Mouse (Mus musculus): ENCODE measurements around the gene Il1b. TPM values are rescaled to one million over a fixed set of nuclear protein-coding genes. Genes with fewer than 3 reads are reported as not detected.
A peak's percentile ranks its signal among the peaks of the same experiment; 100 is the strongest.

Gene Il1b
- polyA plus RNA-seq (2012; rRNA removed), result 0.46 and 0.91 TPM in 2 replicates

DNA sequence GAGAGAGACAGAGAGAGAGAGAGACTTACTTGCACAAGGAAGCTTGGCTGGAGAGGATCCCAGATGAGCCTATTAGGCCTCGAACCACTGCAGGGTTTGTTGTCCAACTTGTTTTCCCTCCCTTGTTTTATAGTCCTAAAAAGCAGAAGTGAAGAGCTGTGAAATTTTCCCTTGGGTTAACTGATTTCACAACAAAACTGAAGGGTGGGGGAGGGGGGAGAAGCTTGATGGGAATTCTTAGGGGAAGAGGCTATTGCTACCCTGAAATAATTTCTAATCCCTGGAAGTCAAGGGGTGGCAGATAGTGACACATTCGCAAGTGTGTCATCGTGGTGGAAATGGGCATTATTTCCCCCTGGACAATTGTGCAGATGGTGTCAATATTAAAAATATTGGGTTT is at the start of gene Il1b:
Il1b (minus strand) TSS at position 101 of the 400 bp plus-strand sequence.
- TF ChIP-seq CTCF (IDR thresholded peaks at IDR 0.05; ENCODE audit: extremely low read depth, insufficient read depth, low read length) (no peak), POLR2A (IDR thresholded peaks at IDR 0.05; ENCODE audit: extremely low read depth, insufficient read depth, low read length) (no peak)
- Histone ChIP-seq H3K4me3 (ENCODE audit: insufficient read depth, low read length) (no peak within 1 kb of the TSS), H3K4me1 (ENCODE audit: control insufficient read depth, insufficient read depth, low read length) (peaks cover 1% of the 10 kb centered on the region; the same call in 1 of the 2 replicates), H3K27ac (ENCODE audit: insufficient read depth, low read length) (no peak within 1 kb of the TSS)

DNA sequence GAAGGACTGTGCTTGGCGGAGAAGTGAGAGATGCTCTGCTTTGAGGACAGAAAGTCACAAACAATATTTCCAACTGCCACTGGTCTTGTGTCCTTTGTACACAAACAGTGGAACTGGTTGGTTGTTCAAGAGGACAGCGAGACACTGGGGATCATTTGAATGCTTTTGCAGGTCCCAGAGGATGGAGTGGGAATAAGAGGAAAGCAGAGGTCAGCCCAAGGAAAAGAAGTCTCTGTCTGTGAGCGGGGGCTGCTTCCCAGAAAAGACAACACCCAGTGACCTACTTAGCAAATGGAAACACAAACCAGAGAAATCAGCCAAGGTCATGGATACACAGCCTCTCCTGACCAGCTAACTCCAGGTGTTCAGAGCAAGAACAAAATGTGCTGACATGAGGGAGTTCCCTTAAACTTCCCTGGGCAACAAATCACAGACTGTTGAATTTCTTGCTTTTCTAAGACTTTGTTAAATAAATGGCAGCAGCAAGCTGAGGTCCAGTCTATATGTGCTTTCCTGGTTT is 48.5 kb upstream of the Il1b start:
- Histone ChIP-seq H3K4me3 (ENCODE audit: insufficient read depth, low read length) (no peak overlapping the region), H3K27ac (ENCODE audit: insufficient read depth, low read length) (no peak overlapping the region), H3K4me1 (ENCODE audit: control insufficient read depth, insufficient read depth, low read length) (peaks cover 3% of the 10 kb centered on the region)
- TF ChIP-seq POLR2A (IDR thresholded peaks at IDR 0.05; ENCODE audit: extremely low read depth, insufficient read depth, low read length) (no peak), CTCF (IDR thresholded peaks at IDR 0.05; ENCODE audit: extremely low read depth, insufficient read depth, low read length) (no peak)

DNA sequence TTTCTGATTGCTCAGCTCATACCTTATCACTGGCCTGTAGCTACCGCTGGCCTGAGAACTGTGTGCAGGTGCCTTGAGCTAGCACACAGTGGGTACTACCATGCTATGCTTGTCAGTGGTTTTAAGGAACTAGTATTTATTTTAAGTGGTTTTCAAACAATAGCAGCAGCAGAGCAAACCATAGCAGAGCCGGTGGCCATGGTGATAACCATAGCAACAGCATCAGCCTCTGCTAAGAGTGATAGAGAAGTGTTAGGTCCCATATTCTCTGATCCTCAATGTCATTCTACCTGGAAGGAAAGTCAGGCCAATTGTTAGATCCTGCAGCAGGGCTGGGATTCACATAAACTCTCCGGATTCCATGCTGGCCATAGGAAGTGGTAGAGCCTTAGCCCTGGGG is 43.7 kb upstream of the Il1b start:
- no peak overlapping the region for H3K4me3 ChIP-seq (ENCODE audit: insufficient read depth, low read length)
- TF ChIP-seq POLR2A (IDR thresholded peaks at IDR 0.05; ENCODE audit: extremely low read depth, insufficient read depth, low read length) (no peak), CTCF (IDR thresholded peaks at IDR 0.05; ENCODE audit: extremely low read depth, insufficient read depth, low read length) (no peak)
- H3K27ac ChIP-seq (ENCODE audit: insufficient read depth, low read length), result no peak overlapping the region
- peaks cover 6% of the 10 kb centered on the region for H3K4me1 ChIP-seq (ENCODE audit: control insufficient read depth, insufficient read depth, low read length)

DNA sequence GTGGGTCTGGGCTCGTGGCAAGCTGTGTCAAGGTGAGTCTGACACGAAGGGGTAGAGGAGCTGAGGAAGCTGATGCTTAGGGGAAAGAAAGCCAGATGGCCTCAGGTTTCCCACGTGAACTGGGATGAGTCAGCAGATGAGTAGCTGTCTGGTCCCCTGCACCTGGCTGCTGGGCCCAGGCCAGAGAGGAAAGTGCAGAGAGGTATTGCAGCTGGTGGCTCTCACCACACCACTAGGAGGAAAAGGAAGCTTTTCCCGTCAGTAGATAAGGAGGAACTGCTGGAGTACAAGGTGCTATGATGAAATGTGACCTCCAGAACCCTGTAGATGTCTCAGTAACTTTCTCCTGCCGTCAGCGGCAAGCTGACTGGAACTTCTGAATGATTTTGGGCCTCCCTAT is 42.5 kb upstream of the Il1b start:
- Histone ChIP-seq H3K27ac (ENCODE audit: insufficient read depth, low read length) (no peak overlapping the region), H3K4me3 (ENCODE audit: insufficient read depth, low read length) (no peak overlapping the region), H3K4me1 (ENCODE audit: control insufficient read depth, insufficient read depth, low read length) (peaks cover 6% of the 10 kb centered on the region)
- TF ChIP-seq CTCF (IDR thresholded peaks at IDR 0.05; ENCODE audit: extremely low read depth, insufficient read depth, low read length) (no peak), POLR2A (IDR thresholded peaks at IDR 0.05; ENCODE audit: extremely low read depth, insufficient read depth, low read length) (no peak)

DNA sequence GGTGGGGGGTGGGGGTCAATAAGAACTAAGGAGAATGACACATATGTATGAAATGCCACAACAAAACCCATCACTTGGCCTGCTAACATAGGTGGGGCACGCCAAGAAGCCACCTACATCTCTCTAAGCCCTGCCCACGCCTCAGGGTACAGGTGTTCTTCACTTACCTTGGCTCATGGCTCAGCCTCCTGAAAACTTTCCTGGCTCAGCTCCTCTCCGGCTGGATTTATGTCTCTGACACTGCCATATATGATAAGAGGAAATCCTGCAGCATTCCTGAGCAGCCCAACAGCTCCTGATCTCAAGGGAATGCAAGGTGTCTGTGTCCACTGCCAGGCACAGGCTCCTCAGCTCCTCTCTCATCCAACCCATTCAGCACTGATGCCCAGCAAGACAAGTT is 40.7 kb upstream of the Il1b start:
- no peak overlapping the region for H3K27ac ChIP-seq (ENCODE audit: insufficient read depth, low read length)
- H3K4me1 ChIP-seq (ENCODE audit: control insufficient read depth, insufficient read depth, low read length), result peaks cover 6% of the 10 kb centered on the region
- TF ChIP-seq CTCF (IDR thresholded peaks at IDR 0.05; ENCODE audit: extremely low read depth, insufficient read depth, low read length) (no peak), POLR2A (IDR thresholded peaks at IDR 0.05; ENCODE audit: extremely low read depth, insufficient read depth, low read length) (no peak)
- no peak overlapping the region for H3K4me3 ChIP-seq (ENCODE audit: insufficient read depth, low read length)

DNA sequence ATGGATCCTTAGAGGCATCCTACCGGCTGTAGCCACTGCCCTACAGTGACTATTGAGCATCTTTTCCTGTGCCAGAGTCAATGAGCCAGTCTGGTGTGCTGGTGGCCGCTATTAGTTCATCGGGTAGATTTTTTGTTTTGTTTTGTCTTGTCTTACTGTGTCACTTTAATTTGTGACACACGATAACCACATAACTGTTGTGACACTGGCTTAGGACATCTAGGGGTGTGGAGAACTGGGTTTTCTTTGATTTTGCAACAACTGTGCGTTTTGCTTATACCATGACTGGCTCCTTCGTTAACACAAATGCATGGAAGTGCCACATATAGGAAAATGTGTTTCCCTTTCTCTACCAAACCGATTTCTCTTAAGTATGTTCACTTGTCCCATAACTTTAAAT is 39.4 kb upstream of the Il1b start:
- TF ChIP-seq CTCF (IDR thresholded peaks at IDR 0.05; ENCODE audit: extremely low read depth, insufficient read depth, low read length) (no peak), POLR2A (IDR thresholded peaks at IDR 0.05; ENCODE audit: extremely low read depth, insufficient read depth, low read length) (no peak)
- Histone ChIP-seq H3K4me1 (ENCODE audit: control insufficient read depth, insufficient read depth, low read length) (peaks cover 6% of the 10 kb centered on the region), H3K27ac (ENCODE audit: insufficient read depth, low read length) (no peak overlapping the region), H3K4me3 (ENCODE audit: insufficient read depth, low read length) (no peak overlapping the region)

DNA sequence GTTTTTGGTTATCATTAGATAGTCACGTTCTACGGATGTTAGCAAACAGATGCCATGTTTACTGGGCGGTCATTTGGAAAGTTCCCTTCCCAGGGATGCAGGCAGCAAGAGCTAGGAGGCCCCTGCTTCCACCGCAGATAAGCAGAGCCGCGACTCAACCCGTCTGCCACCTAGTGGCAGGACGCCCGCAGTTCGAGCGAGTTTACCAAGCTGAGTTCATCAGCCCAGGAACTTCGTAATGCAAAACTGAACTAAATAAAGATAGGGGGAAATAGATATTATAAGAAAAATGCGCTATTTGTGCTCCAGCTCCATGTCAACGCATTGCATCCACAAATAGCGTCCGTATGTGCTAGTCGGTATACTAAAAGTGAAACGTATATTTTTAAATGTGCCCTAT is 37.5 kb upstream of the Il1b start:
- Histone ChIP-seq H3K27ac (ENCODE audit: insufficient read depth, low read length) (peak overlapping the region; percentile 74), H3K4me3 (ENCODE audit: insufficient read depth, low read length) (no peak overlapping the region), H3K4me1 (ENCODE audit: control insufficient read depth, insufficient read depth, low read length) (peaks cover 2% of the 10 kb centered on the region)
- TF ChIP-seq POLR2A (IDR thresholded peaks at IDR 0.05; ENCODE audit: extremely low read depth, insufficient read depth, low read length) (no peak), CTCF (IDR thresholded peaks at IDR 0.05; ENCODE audit: extremely low read depth, insufficient read depth, low read length) (peak; percentile 78)

DNA sequence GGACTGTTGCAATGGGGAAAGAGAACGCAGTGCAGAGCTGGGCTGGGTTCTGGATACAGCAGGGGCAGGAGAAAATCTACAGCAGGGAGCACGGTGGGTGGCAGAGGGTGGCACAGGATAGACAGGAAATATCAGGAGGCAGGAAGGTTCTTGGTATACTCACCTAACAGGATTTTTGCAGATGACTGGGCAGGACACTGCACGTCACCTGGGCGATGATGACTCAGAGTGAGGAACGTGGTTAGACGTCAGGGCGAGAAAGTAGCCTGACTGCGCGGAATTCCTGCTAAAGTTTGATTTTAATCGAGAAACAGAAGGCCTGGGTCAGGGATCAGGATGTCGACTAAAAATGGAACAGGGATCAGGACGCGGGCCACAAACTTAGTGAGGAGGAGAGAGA is 36.7 kb upstream of the Il1b start:
- Histone ChIP-seq H3K27ac (ENCODE audit: insufficient read depth, low read length) (peak overlapping the region; percentile 0; the same call in 1 of the 2 replicates), H3K4me1 (ENCODE audit: control insufficient read depth, insufficient read depth, low read length) (peaks cover 2% of the 10 kb centered on the region), H3K4me3 (ENCODE audit: insufficient read depth, low read length) (no peak overlapping the region)
- TF ChIP-seq POLR2A (IDR thresholded peaks at IDR 0.05; ENCODE audit: extremely low read depth, insufficient read depth, low read length), result no peak
- no peak for TF ChIP-seq CTCF (IDR thresholded peaks at IDR 0.05; ENCODE audit: extremely low read depth, insufficient read depth, low read length)

DNA sequence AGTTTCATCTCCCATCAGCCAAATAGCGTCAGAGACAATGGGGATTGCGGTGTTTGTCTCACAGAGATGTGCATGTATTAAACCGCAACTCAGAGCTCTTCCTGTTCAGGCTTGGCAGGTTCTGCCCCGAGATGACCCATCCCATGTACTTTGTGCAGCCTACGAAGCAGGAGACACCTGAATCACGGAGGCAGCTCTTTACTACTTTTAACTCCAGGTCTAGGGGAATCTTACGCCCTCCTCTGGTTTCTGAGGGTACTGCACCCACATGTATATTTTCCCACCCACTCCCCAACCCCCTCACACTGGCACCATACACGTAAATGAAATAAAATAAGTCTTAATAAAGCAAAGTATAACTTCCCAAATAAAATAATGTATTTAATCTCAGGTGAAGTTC is 35.6 kb upstream of the Il1b start:
- Histone ChIP-seq H3K4me3 (ENCODE audit: insufficient read depth, low read length) (no peak overlapping the region), H3K27ac (ENCODE audit: insufficient read depth, low read length) (no peak overlapping the region), H3K4me1 (ENCODE audit: control insufficient read depth, insufficient read depth, low read length) (peaks cover 2% of the 10 kb centered on the region)
- TF ChIP-seq CTCF (IDR thresholded peaks at IDR 0.05; ENCODE audit: extremely low read depth, insufficient read depth, low read length), result no peak
- no peak for TF ChIP-seq POLR2A (IDR thresholded peaks at IDR 0.05; ENCODE audit: extremely low read depth, insufficient read depth, low read length)

DNA sequence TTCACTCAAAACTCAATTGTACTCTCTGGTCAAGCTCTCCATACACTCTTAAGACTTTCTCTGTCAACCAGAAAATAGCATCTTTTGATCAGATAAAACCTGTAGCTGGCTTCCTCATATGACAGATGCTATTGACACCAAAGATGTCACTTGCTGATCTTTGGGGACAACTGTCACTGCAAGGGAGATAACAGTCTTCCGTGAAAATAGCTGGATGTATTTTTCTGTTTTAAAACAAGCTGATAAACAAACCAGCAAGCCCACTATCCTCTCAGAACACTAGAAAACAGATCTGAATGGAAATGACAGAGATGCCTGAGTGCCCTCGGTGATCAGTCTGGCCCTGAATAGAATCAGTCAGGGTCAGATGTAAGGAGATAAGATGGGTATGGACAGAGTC is 32.8 kb upstream of the Il1b start:
- no peaks in the 10 kb centered on the region for H3K4me1 ChIP-seq (ENCODE audit: control insufficient read depth, insufficient read depth, low read length)
- no peak overlapping the region for H3K4me3 ChIP-seq (ENCODE audit: insufficient read depth, low read length)
- H3K27ac ChIP-seq (ENCODE audit: insufficient read depth, low read length), result no peak overlapping the region
- TF ChIP-seq CTCF (IDR thresholded peaks at IDR 0.05; ENCODE audit: extremely low read depth, insufficient read depth, low read length) (no peak), POLR2A (IDR thresholded peaks at IDR 0.05; ENCODE audit: extremely low read depth, insufficient read depth, low read length) (no peak)
